Mouse (Mus musculus): Measurements from ENCODE around the gene Vwf. TPM values are rescaled to one million over a fixed set of nuclear protein-coding genes. Genes with fewer than 3 reads are reported as not detected.

The Vwf gene
- polyA plus RNA-seq, 1 experiment from 2014 or later, result 9.8 TPM

DNA sequence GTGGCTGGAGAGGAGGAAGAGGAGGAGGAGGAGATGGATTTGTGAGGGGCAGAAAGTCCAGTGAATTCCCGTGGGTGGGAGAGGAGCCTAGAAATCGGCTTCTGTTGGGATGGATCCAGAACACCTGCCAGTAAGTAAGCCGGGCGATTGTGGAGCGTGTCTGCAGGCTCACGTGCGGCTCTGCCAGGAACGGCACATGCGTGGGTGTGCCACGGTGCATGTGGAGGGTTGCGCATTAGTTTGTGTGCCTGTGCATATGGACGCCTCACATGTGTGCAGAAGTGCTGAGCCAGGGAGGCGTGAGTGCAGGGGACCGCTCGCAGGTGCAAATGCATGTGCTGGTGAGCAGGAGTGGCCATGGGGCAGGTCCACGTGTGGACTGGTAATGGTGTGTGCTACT lies 164.7 kb downstream of the Vwf start:
- H3K9me3 ChIP-seq (replicated peaks; ENCODE audit: control insufficient read depth, low read length, poor library complexity, severe bottlenecking), result no peaks in the 10 kb centered on the region
- ATAC-seq, result no peak
- no peaks in the 10 kb centered on the region for H3K27me3 ChIP-seq (ENCODE audit: control insufficient read depth, insufficient read depth, low read depth, low read length)
- no peaks in the 10 kb centered on the region for H3K36me3 ChIP-seq (ENCODE audit: control insufficient read depth, insufficient read depth, low read length)
- no peaks in the 10 kb centered on the region for H3K4me1 ChIP-seq (ENCODE audit: control insufficient read depth, insufficient read depth, low read length)
- H3K4me3 ChIP-seq (ENCODE audit: low read depth, low read length), result no peak overlapping the region
- 89% methylated on average over 16 of the region's 16 CpGs for WGBS
- no peak overlapping the region for H3K27ac ChIP-seq (ENCODE audit: low read length)
- no peak overlapping the region for H3K9ac ChIP-seq (ENCODE audit: low read depth, low read length)
- H3K4me2 ChIP-seq (ENCODE audit: low read length), result no peak overlapping the region

DNA sequence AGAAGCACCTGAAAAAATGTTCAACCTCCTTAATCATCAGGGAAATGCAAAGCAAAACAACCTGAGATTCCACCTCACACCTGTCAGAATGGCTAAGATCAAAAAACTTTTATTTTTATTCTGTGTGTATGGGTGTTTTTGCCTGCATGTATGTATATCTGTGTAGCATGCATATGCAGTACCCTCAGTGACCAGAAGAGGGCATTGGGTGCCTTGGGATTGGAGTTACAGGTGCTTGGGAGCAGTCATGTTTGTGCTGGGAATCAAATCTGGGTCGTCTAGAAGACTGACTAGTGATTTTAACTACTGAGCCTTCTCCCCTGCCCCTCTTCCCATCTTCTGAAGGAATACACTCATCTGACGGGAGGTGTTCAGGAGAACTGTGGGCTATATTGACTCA lies 179.8 kb downstream of the Vwf start:
- WGBS, result 80% methylated on average over 2 of the region's 2 CpGs
- no peak for ATAC-seq
- H3K4me2 ChIP-seq (ENCODE audit: low read length), result no peak overlapping the region

DNA sequence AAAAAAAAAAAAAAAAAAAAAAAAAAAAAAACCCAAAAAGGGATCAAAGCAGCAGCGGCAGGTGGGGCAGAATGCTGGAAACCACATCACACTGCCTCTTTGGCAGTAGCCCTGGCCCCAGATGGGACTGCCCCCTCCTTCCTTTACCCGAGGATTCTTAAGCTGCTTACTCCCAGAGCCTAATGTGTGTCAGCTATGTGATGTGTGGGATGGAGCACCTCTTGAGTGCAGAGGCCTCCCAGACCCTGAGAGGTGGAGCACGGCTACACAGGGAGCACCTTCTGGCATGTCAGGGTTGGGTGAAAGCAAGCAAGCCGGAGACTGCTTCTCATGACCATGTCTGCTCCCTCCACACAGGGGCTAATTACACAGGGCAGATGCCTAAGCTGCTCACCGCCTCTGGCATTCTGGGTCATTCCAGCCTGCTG lies 180.9 kb downstream of the Vwf start:
- H3K36me3 ChIP-seq (ENCODE audit: control insufficient read depth, insufficient read depth, low read length), result no peaks in the 10 kb centered on the region
- H3K4me2 ChIP-seq (ENCODE audit: low read length), result no peak overlapping the region
- 0 out of 2 replicates have a peak, but pooled peaks have one; percentile 32 for ATAC-seq
- H3K4me1 ChIP-seq (ENCODE audit: control insufficient read depth, insufficient read depth, low read length), result no peaks in the 10 kb centered on the region
- H3K27ac ChIP-seq (ENCODE audit: low read length), result no peak overlapping the region
- WGBS, result 34% methylated on average over 5 of the region's 5 CpGs
- no peak overlapping the region for H3K9ac ChIP-seq (ENCODE audit: low read depth, low read length)
- no peaks in the 10 kb centered on the region for H3K27me3 ChIP-seq (ENCODE audit: control insufficient read depth, insufficient read depth, low read depth, low read length)
- no peak overlapping the region for H3K4me3 ChIP-seq (ENCODE audit: low read depth, low read length)
- H3K9me3 ChIP-seq (replicated peaks; ENCODE audit: control insufficient read depth, low read length, poor library complexity, severe bottlenecking), result no peaks in the 10 kb centered on the region

More for the DNA sequence above, 179.8 kb downstream of the Vwf start:
- Histone ChIP-seq H3K36me3 (ENCODE audit: control insufficient read depth, insufficient read depth, low read length) (no peaks in the 10 kb centered on the region), H3K4me3 (ENCODE audit: low read depth, low read length) (no peak overlapping the region), H3K4me1 (ENCODE audit: control insufficient read depth, insufficient read depth, low read length) (no peaks in the 10 kb centered on the region), H3K9me3 (replicated peaks; ENCODE audit: control insufficient read depth, low read length, poor library complexity, severe bottlenecking) (no peaks in the 10 kb centered on the region), H3K27ac (ENCODE audit: low read length) (no peak overlapping the region), H3K9ac (ENCODE audit: low read depth, low read length) (no peak overlapping the region), H3K27me3 (ENCODE audit: control insufficient read depth, insufficient read depth, low read depth, low read length) (no peaks in the 10 kb centered on the region)

DNA sequence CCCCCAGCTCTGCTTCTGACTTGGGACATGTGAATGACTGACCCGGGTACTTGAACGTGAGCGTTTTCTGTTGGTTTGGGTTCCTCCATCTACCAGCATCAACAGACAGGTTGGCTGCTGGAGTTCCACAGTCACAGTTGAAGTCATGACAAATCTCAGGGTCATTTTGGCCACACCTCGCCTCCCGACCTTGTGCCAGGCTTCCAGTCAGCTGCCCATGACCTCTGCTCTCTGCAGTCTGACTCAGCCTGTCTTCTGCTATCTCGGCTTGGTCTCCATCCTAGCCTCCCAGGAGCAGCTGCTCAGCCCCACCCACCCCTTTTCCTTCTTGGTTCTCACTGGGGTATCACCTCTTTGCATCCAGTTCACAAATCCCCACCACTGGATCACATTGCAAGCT lies 182.9 kb downstream of the Vwf start:
- H3K9me3 ChIP-seq (replicated peaks; ENCODE audit: control insufficient read depth, low read length, poor library complexity, severe bottlenecking), result no peaks in the 10 kb centered on the region
- H3K4me1 ChIP-seq (ENCODE audit: control insufficient read depth, insufficient read depth, low read length), result no peaks in the 10 kb centered on the region
- no peak overlapping the region for H3K27ac ChIP-seq (ENCODE audit: low read length)
- no peak for ATAC-seq
- H3K4me2 ChIP-seq (ENCODE audit: low read length), result no peak overlapping the region
- 88% methylated on average over 6 of the region's 6 CpGs for WGBS
- H3K4me3 ChIP-seq (ENCODE audit: low read depth, low read length), result no peak overlapping the region
- no peak overlapping the region for H3K9ac ChIP-seq (ENCODE audit: low read depth, low read length)
- no peaks in the 10 kb centered on the region for H3K27me3 ChIP-seq (ENCODE audit: control insufficient read depth, insufficient read depth, low read depth, low read length)
- no peaks in the 10 kb centered on the region for H3K36me3 ChIP-seq (ENCODE audit: control insufficient read depth, insufficient read depth, low read length)

DNA sequence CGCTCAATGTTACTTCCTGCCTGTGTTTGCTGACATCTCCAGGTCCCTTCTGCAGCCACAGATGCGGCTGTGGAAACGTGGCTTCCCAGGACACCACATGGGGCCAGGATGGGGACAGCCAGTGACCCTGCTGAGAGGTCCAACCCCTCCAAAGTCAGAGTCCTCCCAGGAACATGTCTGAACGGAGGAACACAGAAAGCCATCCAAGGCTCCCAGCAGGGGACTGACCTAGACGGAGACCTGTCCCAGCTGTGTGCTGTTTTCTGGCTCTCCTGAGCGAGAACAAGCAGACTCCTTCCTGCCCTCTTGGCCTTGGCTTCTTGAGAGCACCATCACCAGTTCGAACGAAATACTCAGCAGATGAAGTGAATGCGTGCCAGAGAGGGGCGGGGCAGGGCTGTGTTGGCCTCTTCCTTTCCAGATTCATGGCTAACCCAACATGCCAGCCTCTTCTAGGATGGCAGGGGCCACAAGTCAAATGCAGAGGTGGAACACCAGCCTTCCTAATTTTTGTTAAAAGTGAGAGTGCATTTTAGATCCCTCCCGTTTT lies 183.5 kb downstream of the Vwf start:
- H3K27ac ChIP-seq (ENCODE audit: low read length), result no peak overlapping the region
- H3K9me3 ChIP-seq (replicated peaks; ENCODE audit: control insufficient read depth, low read length, poor library complexity, severe bottlenecking), result no peaks in the 10 kb centered on the region
- WGBS, result 73% methylated on average over 11 of the region's 11 CpGs
- H3K27me3 ChIP-seq (ENCODE audit: control insufficient read depth, insufficient read depth, low read depth, low read length), result no peaks in the 10 kb centered on the region
- H3K4me3 ChIP-seq (ENCODE audit: low read depth, low read length), result no peak overlapping the region
- ATAC-seq, result no peak
- H3K36me3 ChIP-seq (ENCODE audit: control insufficient read depth, insufficient read depth, low read length), result no peaks in the 10 kb centered on the region
- H3K4me1 ChIP-seq (ENCODE audit: control insufficient read depth, insufficient read depth, low read length), result no peaks in the 10 kb centered on the region
- H3K9ac ChIP-seq (ENCODE audit: low read depth, low read length), result no peak overlapping the region
- H3K4me2 ChIP-seq (ENCODE audit: low read length), result no peak overlapping the region

Other genes starting within 250 kb of the Vwf start
- gene Ltbr, start 232.9 kb upstream of the Vwf start, polyA plus RNA-seq (2015; fragmentation: Nextera tagmentation; extraction: Ambion mirVana), result 12.8 and 16.0 TPM in 2 replicates
- gene Scnn1a, start 226.1 kb upstream of the Vwf start, polyA plus RNA-seq (2015; fragmentation: Nextera tagmentation; extraction: Ambion mirVana), result 0.67 and 1.1 TPM in 2 replicates
- gene Tnfrsf1a, start 197.4 kb upstream of the Vwf start, polyA plus RNA-seq (2015; fragmentation: Nextera tagmentation; extraction: Ambion mirVana), result 11.0 and 11.2 TPM in 2 replicates
- 0.20 and 0.44 TPM in 2 replicates for gene Plekhg6, start 166.0 kb upstream of the Vwf start, polyA plus RNA-seq (2015; fragmentation: Nextera tagmentation; extraction: Ambion mirVana)
- gene Cd9, start 52.0 kb upstream of the Vwf start, polyA plus RNA-seq (2015; fragmentation: Nextera tagmentation; extraction: Ambion mirVana), result 61.7 and 88.0 TPM in 2 replicates
- gene Ano2, start 143.6 kb downstream of the Vwf start, polyA plus RNA-seq (2015; fragmentation: Nextera tagmentation; extraction: Ambion mirVana), result 0.30 and 0.54 TPM in 2 replicates